8 mouse cellular contexts compared by ENCODE assay signal in genomic region chr7:16841561-16842560, GRCm38 (mm10). TPM values are rescaled to one million over a fixed set of nuclear protein-coding genes. Genes with fewer than 3 reads are reported as not detected.
A peak's percentile ranks its signal among the peaks of the same experiment; 100 is the strongest.
DNase-seq lines count a peak whose midpoint lies in the region; ATAC-seq and TF ChIP-seq lines count a peak whose summit lies in the region.

No protein-coding gene starts in this region.

- WGBS in bone marrow, adult 2 months: 10% methylated on average over 11 of the region's 11 CpGs
- 43% methylated on average over 11 of the region's 11 CpGs for WGBS in hindbrain, embryonic 10.5 days
- 18% methylated on average over 11 of the region's 11 CpGs for WGBS in lung, adult 2 months

- H3K36me3 ChIP-seq in hindbrain, embryonic 10.5 days: peaks cover 58% of the 10 kb centered on the region

- peaks cover 13% of the 10 kb centered on the region for H3K4me1 ChIP-seq in bone marrow, adult 2 months (ENCODE audit: control insufficient read depth, insufficient read depth, low read length)
- peaks cover 52% of the 10 kb centered on the region for H3K4me1 ChIP-seq in hindbrain, embryonic 10.5 days (replicated peaks)
- H3K4me1 ChIP-seq in lung, adult 2 months (ENCODE audit: control insufficient read depth, insufficient read depth, low read length): peaks cover 10% of the 10 kb centered on the region

- DNase-seq in CD4-positive helper T cell, adult 2 months (ENCODE audit: low read depth, low spot score): peak; percentile 86
- no peak for DNase-seq in hindbrain, embryonic 10.5 days (ENCODE audit: low spot score)
- no peak for DNase-seq in lung, adult 2 months
- DNase-seq in frontal cortex, postnatal 14 days (ENCODE audit: low spot score in 2 of 2): no peak
- DNase-seq in gastrocnemius, postnatal 10 days: no peak
- DNase-seq in adrenal gland, adult 2 months: no peak

- no peak for TF ChIP-seq POLR2A in bone marrow, adult 2 months (IDR thresholded peaks at IDR 0.05; ENCODE audit: borderline replicate concordance, control insufficient read depth, low read depth, low read length)
- 0 out of 2 replicates have a peak, but pooled peaks have one; percentile 10 for TF ChIP-seq POLR2A in lung, adult 2 months (IDR thresholded peaks at IDR 0.05; ENCODE audit: borderline replicate concordance, extremely low read depth, low read depth, low read length)

- H3K4me3 ChIP-seq in bone marrow, adult 2 months (replicated peaks; ENCODE audit: control insufficient read depth, low read depth, low read length): peak overlapping the region; percentile 83
- peak overlapping the region; percentile 74 for H3K4me3 ChIP-seq in hindbrain, embryonic 10.5 days
- H3K4me3 ChIP-seq in lung, adult 2 months (replicated peaks; ENCODE audit: extremely low read depth, low read depth, low read length): peak overlapping the region; percentile 72

- H3K27ac ChIP-seq in bone marrow, adult 2 months (ENCODE audit: control insufficient read depth, insufficient read depth, low read depth, low read length, poor library complexity): peak overlapping the region; percentile 89
- H3K27ac ChIP-seq in hindbrain, embryonic 10.5 days: peak overlapping the region; percentile 87

- H3K9me3 ChIP-seq in hindbrain, embryonic 10.5 days: no peaks in the 10 kb centered on the region

- peaks cover 12% of the 10 kb centered on the region; the same call in 1 of the 2 replicates for H3K27me3 ChIP-seq in hindbrain, embryonic 10.5 days (ENCODE audit: insufficient read depth, poor library complexity, severe bottlenecking)

- ATAC-seq in neutrophil, adult 5-6 weeks (ENCODE audit: extremely low read depth, insufficient number of reproducible peaks, low FRiP score, poor library complexity, severe bottlenecking): peak; percentile 49

- TF ChIP-seq CTCF in bone marrow, adult 2 months (IDR thresholded peaks at IDR 0.05; ENCODE audit: control insufficient read depth, insufficient read depth, low read length): no peak
- no peak for TF ChIP-seq CTCF in lung, adult 2 months (IDR thresholded peaks at IDR 0.05; ENCODE audit: insufficient read depth, low read length)

RNA-seq across cellular contexts. Expression of gene Prkd2, which starts 0.8 kb away (rescaled TPM):
- polyA plus RNA-seq in bone marrow, adult 2 months (2011; ENCODE audit: insufficient read depth, insufficient read length, low replicate concordance, missing spikeins): 22.7 and 34.2 TPM in 2 replicates
- polyA plus RNA-seq in hindbrain, embryonic 10.5 days (2016; fragmentation: Nextera tagmentation; extraction: Ambion mirVana): 11.2 and 12.6 TPM in 2 replicates
- polyA plus RNA-seq in lung, adult 2 months (2012; rRNA removed): 97.2 and 121 TPM in 2 replicates
- total RNA-seq in neutrophil, adult 5-6 weeks (2017): 108 and 122 TPM in 2 replicates
- total RNA-seq in gastrocnemius, postnatal 10 days (2021): 10 to 100 TPM in 1 of 2 experiments, 1 to 10 TPM in 1; 9.8 to 14.0 TPM
- total RNA-seq in adrenal gland, adult 2 months (2021): 10 to 100 TPM; 16.0 to 18.4 TPM
- polyA plus RNA-seq in adrenal gland, adult 2 months (2012; rRNA removed): 39.2 and 47.2 TPM in 2 replicates

RNA-seq across cellular contexts. Expression of gene Fkrp, which starts 25.3 kb away (rescaled TPM):
- polyA plus RNA-seq in bone marrow, adult 2 months (2011; ENCODE audit: insufficient read depth, insufficient read length, low replicate concordance, missing spikeins): 4.7 and 7.2 TPM in 2 replicates
- polyA plus RNA-seq in hindbrain, embryonic 10.5 days (2016; fragmentation: Nextera tagmentation; extraction: Ambion mirVana): 29.3 TPM in 2 replicates
- polyA plus RNA-seq in lung, adult 2 months (2012; rRNA removed): 41.7 and 42.0 TPM in 2 replicates
- total RNA-seq in neutrophil, adult 5-6 weeks (2017): 14.2 and 14.3 TPM in 2 replicates
- 10 to 100 TPM; 23.2 to 23.3 TPM for total RNA-seq in gastrocnemius, postnatal 10 days (2021)
- total RNA-seq in adrenal gland, adult 2 months (2021): 10 to 100 TPM; 23.9 to 29.5 TPM
- 46.3 and 49.6 TPM in 2 replicates for polyA plus RNA-seq in adrenal gland, adult 2 months (2012; rRNA removed)

RNA-seq across cellular contexts. Expression of gene Strn4, which starts 26.2 kb away (rescaled TPM):
- polyA plus RNA-seq in bone marrow, adult 2 months (2011; ENCODE audit: insufficient read depth, insufficient read length, low replicate concordance, missing spikeins): 41.2 and 92.7 TPM in 2 replicates
- polyA plus RNA-seq in hindbrain, embryonic 10.5 days (2016; fragmentation: Nextera tagmentation; extraction: Ambion mirVana): 120 and 153 TPM in 2 replicates
- 164 and 180 TPM in 2 replicates for polyA plus RNA-seq in lung, adult 2 months (2012; rRNA removed)
- total RNA-seq in neutrophil, adult 5-6 weeks (2017): 105 and 107 TPM in 2 replicates
- total RNA-seq in gastrocnemius, postnatal 10 days (2021): 10 to 100 TPM; 42.3 to 46.1 TPM
- 10 to 100 TPM; 58.9 to 64.1 TPM for total RNA-seq in adrenal gland, adult 2 months (2021)
- 121 and 138 TPM in 2 replicates for polyA plus RNA-seq in adrenal gland, adult 2 months (2012; rRNA removed)

RNA-seq across cellular contexts. Expression of gene Dact3, which starts 33.3 kb away (rescaled TPM):
- polyA plus RNA-seq in bone marrow, adult 2 months (2011; ENCODE audit: insufficient read depth, insufficient read length, low replicate concordance, missing spikeins): 0.54 and 1.7 TPM in 2 replicates
- 3.2 and 4.9 TPM in 2 replicates for polyA plus RNA-seq in hindbrain, embryonic 10.5 days (2016; fragmentation: Nextera tagmentation; extraction: Ambion mirVana)
- polyA plus RNA-seq in lung, adult 2 months (2012; rRNA removed): 31.7 and 41.1 TPM in 2 replicates
- total RNA-seq in neutrophil, adult 5-6 weeks (2017): 0.12 TPM in 1 of 2 replicates, not detected in the other
- total RNA-seq in gastrocnemius, postnatal 10 days (2021): 10 to 100 TPM in 1 of 2 experiments, 1 to 10 TPM in 1; 9.5 to 10.9 TPM
- 1 to 10 TPM; 2.5 to 5.3 TPM for total RNA-seq in adrenal gland, adult 2 months (2021)
- 16.2 and 22.1 TPM in 2 replicates for polyA plus RNA-seq in adrenal gland, adult 2 months (2012; rRNA removed)

RNA-seq across cellular contexts. Expression of gene Gng8, which starts 49.7 kb away (rescaled TPM):
- polyA plus RNA-seq in bone marrow, adult 2 months (2011; ENCODE audit: insufficient read depth, insufficient read length, low replicate concordance, missing spikeins): not detected in 2 replicates
- polyA plus RNA-seq in hindbrain, embryonic 10.5 days (2016; fragmentation: Nextera tagmentation; extraction: Ambion mirVana): 7.1 and 9.0 TPM in 2 replicates
- polyA plus RNA-seq in lung, adult 2 months (2012; rRNA removed): 12.5 and 27.7 TPM in 2 replicates
- not detected in 2 replicates for total RNA-seq in neutrophil, adult 5-6 weeks (2017)
- total RNA-seq in gastrocnemius, postnatal 10 days (2021): 1 to 10 TPM; 1.3 to 2.7 TPM
- total RNA-seq in adrenal gland, adult 2 months (2021): under 1 TPM; 0.43 to 0.69 TPM
- 1.0 and 1.7 TPM in 2 replicates for polyA plus RNA-seq in adrenal gland, adult 2 months (2012; rRNA removed)
